Mouse (Mus musculus): Measurements from ENCODE around the gene Zfp36l1. TPM values are rescaled to one million over a fixed set of nuclear protein-coding genes. Genes with fewer than 3 reads are reported as not detected.

Gene Zfp36l1
- polyA plus RNA-seq, 1 experiment: 251 TPM

GRCm38 (mm10) chr12:80131359-80132249, 18.8 kb upstream of the Zfp36l1 start:
- Histone ChIP-seq H3K36me3 (ENCODE audit: control insufficient read depth, insufficient read depth, low read length) (peaks cover 2% of the 10 kb centered on the region; the same call in 1 of the 2 replicates), H3K27me3 (ENCODE audit: control insufficient read depth, insufficient read depth, low read length) (no peaks in the 10 kb centered on the region), H3K4me3 (ENCODE audit: extremely low read depth, insufficient read depth, insufficient read length) (peak overlapping the region; percentile 80), H3K27ac (ENCODE audit: insufficient read depth, low read length) (peak overlapping the region; percentile 99), H3K4me1 (ENCODE audit: control insufficient read depth, insufficient read depth, insufficient read length) (peaks cover 23% of the 10 kb centered on the region; the same call in 1 of the 2 replicates)
- WGBS: 47% methylated on average over 17 of the region's 17 CpGs
- DNase-seq (ENCODE audit: low read depth in 1 of 2, low spot score in 2 of 2): no peak
- no peak for TF ChIP-seq CTCF (IDR thresholded peaks at IDR 0.05; ENCODE audit: extremely low read depth, insufficient read depth, insufficient read length, insufficient replicate concordance)
- TF ChIP-seq POLR2A (IDR thresholded peaks at IDR 0.05; ENCODE audit: low read depth, low read length): no peak

DNA sequence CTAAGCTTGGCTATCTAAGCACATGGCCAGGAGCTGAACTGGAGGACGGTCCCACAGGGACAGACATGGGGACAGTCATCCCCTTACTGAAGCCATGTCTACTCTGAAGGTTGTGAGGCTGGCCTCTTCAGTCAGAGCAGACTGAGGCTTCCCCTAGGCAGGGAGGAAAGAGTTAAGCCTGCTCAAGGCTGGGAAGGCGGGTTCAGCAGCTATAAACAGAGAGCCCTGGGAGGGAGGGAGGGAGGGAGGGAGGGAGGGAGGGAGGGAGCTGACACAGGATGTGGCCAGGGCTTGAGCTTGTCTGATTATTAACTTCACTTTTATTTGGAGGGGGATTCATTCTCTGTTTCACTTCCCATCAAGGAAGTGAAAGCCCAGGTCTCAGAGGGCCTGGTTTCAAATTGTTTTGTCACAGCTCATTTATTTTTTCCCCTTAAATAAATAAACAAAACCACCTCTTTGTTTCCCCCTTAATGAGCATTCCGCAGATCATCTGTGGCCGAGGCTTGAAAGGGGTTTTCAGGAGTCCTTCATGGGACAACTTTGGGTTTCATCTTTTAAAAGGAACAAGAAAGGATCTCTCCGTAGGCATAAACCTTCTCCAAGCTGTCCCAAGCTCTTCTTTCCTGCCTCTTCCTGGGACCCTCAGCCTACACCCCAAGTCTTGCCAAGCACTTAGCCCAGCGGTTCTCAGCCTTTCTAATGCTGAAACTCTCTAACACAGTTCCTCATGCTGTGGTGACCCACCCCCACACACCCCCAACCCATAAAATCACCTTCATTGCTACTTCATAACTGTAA, 17.9 kb upstream of the Zfp36l1 start:
- peak overlapping the region; percentile 99 for H3K27ac ChIP-seq (ENCODE audit: insufficient read depth, low read length)
- peaks cover 2% of the 10 kb centered on the region; the same call in 1 of the 2 replicates for H3K36me3 ChIP-seq (ENCODE audit: control insufficient read depth, insufficient read depth, low read length)
- WGBS: 10% methylated on average over 5 of the region's 6 CpGs
- peak overlapping the region; percentile 51; the same call in 1 of the 2 replicates for H3K4me3 ChIP-seq (ENCODE audit: extremely low read depth, insufficient read depth, insufficient read length)
- peaks cover 26% of the 10 kb centered on the region; the same call in 1 of the 2 replicates for H3K4me1 ChIP-seq (ENCODE audit: control insufficient read depth, insufficient read depth, insufficient read length)
- DNase-seq (ENCODE audit: low read depth in 1 of 2, low spot score in 2 of 2): peak; percentile 56 to 73
- H3K27me3 ChIP-seq (ENCODE audit: control insufficient read depth, insufficient read depth, low read length): no peaks in the 10 kb centered on the region
- no peak for TF ChIP-seq CTCF (IDR thresholded peaks at IDR 0.05; ENCODE audit: extremely low read depth, insufficient read depth, insufficient read length, insufficient replicate concordance)
- TF ChIP-seq POLR2A (IDR thresholded peaks at IDR 0.05; ENCODE audit: low read depth, low read length): no peak

- TF ChIP-seq CTCF (IDR thresholded peaks at IDR 0.05; ENCODE audit: extremely low read depth, insufficient read depth, insufficient read length, insufficient replicate concordance): peak; percentile 3; the same call in 1 of the 2 replicates
- no peak for TF ChIP-seq POLR2A (IDR thresholded peaks at IDR 0.05; ENCODE audit: low read depth, low read length)
- Histone ChIP-seq H3K4me1 (ENCODE audit: control insufficient read depth, insufficient read depth, insufficient read length) (peaks cover 36% of the 10 kb centered on the region; the same call in 1 of the 2 replicates), H3K36me3 (ENCODE audit: control insufficient read depth, insufficient read depth, low read length) (peaks cover 2% of the 10 kb centered on the region; the same call in 1 of the 2 replicates), H3K27ac (ENCODE audit: insufficient read depth, low read length) (peak overlapping the region; percentile 88), H3K27me3 (ENCODE audit: control insufficient read depth, insufficient read depth, low read length) (no peaks in the 10 kb centered on the region), H3K4me3 (ENCODE audit: extremely low read depth, insufficient read depth, insufficient read length) (no peak overlapping the region)
- 90% methylated on average over 8 of the region's 8 CpGs for WGBS
- peak in 1 of 2 experiments; percentile 66 for DNase-seq (ENCODE audit: low read depth in 1 of 2, low spot score in 2 of 2)
These were observed 16.7 kb upstream of the Zfp36l1 start for GRCm38 (mm10) chr12:80129531-80129930.

DNA sequence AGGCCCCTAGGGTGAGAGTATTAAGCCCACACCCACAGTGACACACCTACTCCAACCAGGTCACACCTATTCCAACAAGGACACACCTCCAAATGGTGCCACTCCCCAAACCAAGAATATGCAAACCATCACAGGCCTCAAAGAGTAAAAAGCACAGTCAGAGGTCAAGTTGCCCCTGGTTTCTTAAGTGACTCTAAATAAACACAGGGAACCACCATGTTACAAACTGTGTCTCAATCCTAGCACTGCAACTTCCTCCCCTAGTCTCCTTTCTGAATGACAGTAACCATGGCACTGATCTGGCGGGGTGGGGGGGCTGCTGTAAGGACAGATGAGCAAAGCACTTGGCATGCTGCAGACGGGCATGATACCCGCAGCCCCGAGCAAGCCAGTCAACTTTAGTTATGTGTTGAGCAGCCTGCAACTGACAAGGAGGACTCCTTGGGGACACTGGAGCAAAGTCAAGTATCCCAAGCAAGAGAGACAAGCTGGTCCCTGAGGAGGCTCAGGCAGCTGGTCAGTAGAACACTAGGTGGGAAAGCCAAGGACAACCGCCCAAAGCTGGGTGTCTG, 14.5 kb upstream of the Zfp36l1 start:
- 90% methylated on average over 5 of the region's 5 CpGs for WGBS
- Histone ChIP-seq H3K36me3 (ENCODE audit: control insufficient read depth, insufficient read depth, low read length) (peaks cover 4% of the 10 kb centered on the region; the same call in 1 of the 2 replicates), H3K27ac (ENCODE audit: insufficient read depth, low read length) (no peak overlapping the region), H3K4me1 (ENCODE audit: control insufficient read depth, insufficient read depth, insufficient read length) (peaks cover 48% of the 10 kb centered on the region; the same call in 1 of the 2 replicates), H3K4me3 (ENCODE audit: extremely low read depth, insufficient read depth, insufficient read length) (no peak overlapping the region), H3K27me3 (ENCODE audit: control insufficient read depth, insufficient read depth, low read length) (no peaks in the 10 kb centered on the region)
- DNase-seq (ENCODE audit: low read depth in 1 of 2, low spot score in 2 of 2): no peak
- TF ChIP-seq CTCF (IDR thresholded peaks at IDR 0.05; ENCODE audit: extremely low read depth, insufficient read depth, insufficient read length, insufficient replicate concordance) (no peak), POLR2A (IDR thresholded peaks at IDR 0.05; ENCODE audit: low read depth, low read length) (no peak)

GRCm38 (mm10) chr12:80125316-80125715, 12.5 kb upstream of the Zfp36l1 start:
- no peak for DNase-seq (ENCODE audit: low read depth in 1 of 2, low spot score in 2 of 2)
- no peak overlapping the region for H3K27ac ChIP-seq (ENCODE audit: insufficient read depth, low read length)
- WGBS: 92% methylated on average over 5 of the region's 5 CpGs
- no peak overlapping the region for H3K4me3 ChIP-seq (ENCODE audit: extremely low read depth, insufficient read depth, insufficient read length)
- H3K27me3 ChIP-seq (ENCODE audit: control insufficient read depth, insufficient read depth, low read length): no peaks in the 10 kb centered on the region
- H3K36me3 ChIP-seq (ENCODE audit: control insufficient read depth, insufficient read depth, low read length): peaks cover 7% of the 10 kb centered on the region; the same call in 1 of the 2 replicates
- no peak for TF ChIP-seq CTCF (IDR thresholded peaks at IDR 0.05; ENCODE audit: extremely low read depth, insufficient read depth, insufficient read length, insufficient replicate concordance)
- no peak for TF ChIP-seq POLR2A (IDR thresholded peaks at IDR 0.05; ENCODE audit: low read depth, low read length)
- H3K4me1 ChIP-seq (ENCODE audit: control insufficient read depth, insufficient read depth, insufficient read length): peaks cover 49% of the 10 kb centered on the region; the same call in 1 of the 2 replicates

DNA sequence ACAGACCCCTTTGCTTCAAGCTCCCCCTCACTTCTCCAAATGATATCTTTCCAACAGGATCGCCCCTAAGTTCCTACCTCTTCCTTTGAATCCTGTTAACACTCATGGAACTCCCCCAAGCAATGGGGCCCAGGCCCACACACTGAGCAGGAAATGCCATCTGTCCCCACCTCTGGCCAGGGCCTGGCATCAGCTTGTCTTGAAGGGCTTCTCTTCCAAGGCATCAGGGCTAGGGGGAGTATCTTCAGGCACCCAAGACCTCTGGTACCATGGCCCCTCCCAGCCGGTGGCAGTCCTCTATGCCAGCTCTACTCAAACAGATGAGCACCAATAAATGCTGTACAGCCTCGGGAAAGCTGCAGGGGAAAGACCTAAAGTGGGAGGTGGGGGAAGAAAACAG, 11.9 kb upstream of the Zfp36l1 start:
- H3K27ac ChIP-seq (ENCODE audit: insufficient read depth, low read length): no peak overlapping the region
- H3K4me1 ChIP-seq (ENCODE audit: control insufficient read depth, insufficient read depth, insufficient read length): peaks cover 44% of the 10 kb centered on the region; the same call in 1 of the 2 replicates
- H3K36me3 ChIP-seq (ENCODE audit: control insufficient read depth, insufficient read depth, low read length): peaks cover 9% of the 10 kb centered on the region; the same call in 1 of the 2 replicates
- TF ChIP-seq POLR2A (IDR thresholded peaks at IDR 0.05; ENCODE audit: low read depth, low read length) (no peak), CTCF (IDR thresholded peaks at IDR 0.05; ENCODE audit: extremely low read depth, insufficient read depth, insufficient read length, insufficient replicate concordance) (no peak)
- no peak overlapping the region for H3K4me3 ChIP-seq (ENCODE audit: extremely low read depth, insufficient read depth, insufficient read length)
- 79% methylated on average over 3 of the region's 3 CpGs for WGBS
- no peak for DNase-seq (ENCODE audit: low read depth in 1 of 2, low spot score in 2 of 2)
- no peaks in the 10 kb centered on the region for H3K27me3 ChIP-seq (ENCODE audit: control insufficient read depth, insufficient read depth, low read length)

All from spleen, adult 2 months (tissue).